Mouse (Mus musculus) E14TG2a.4 (cell line): ENCODE measurements at regions not wholly inside any gene's neighbourhood (a gene's known extent, or its start where the extent isn't known, plus 50 kb on each side); places are given as distances from the start of the nearest gene placed in this dataset.

ENCODE experiments used
- CTCF ChIP-seq: conservative IDR thresholded peaks from 2 replicates; pipeline ENCODE4 v1.5.1; 2014; ENCODE audit warnings: low read length
- NANOG ChIP-seq: IDR thresholded peaks from 2 replicates; pipeline ENCODE4 v1.6.1; 2014; ENCODE audit warnings: borderline replicate concordance, low read length, mixed read lengths
- POU5F1 ChIP-seq: IDR thresholded peaks from 2 replicates; pipeline ENCODE4 v1.6.1; 2014; ENCODE audit warnings: low read length, borderline replicate concordance

DNA sequence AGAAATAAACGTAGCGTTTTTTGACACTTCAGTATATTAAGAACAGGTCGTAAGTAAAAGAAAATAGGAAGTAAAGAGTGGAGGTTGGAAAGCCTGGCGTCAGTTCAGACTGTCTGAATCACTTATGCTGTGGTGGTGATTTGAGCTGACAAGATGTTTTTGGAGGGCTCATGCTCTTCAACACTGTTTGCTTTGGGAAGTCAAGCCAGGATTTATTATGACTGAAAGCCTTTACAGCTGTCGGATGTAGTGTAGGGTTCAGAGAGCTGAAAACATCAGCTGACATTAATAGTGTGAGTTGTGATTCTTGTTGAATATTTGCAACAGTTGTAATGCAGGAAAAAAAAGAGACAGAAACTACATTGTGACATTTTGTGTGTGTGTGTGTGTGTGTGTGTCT, 1062.9 kb upstream of the 4930412O13Rik start:
- no peak for TF ChIP-seq CTCF
- no peak for TF ChIP-seq NANOG
- no peak for TF ChIP-seq POU5F1
